Mouse (Mus musculus) bone marrow macrophage, adult 2 months (primary cell): ENCODE measurements around the gene Clec11a. TPM values are rescaled to one million over a fixed set of nuclear protein-coding genes. Genes with fewer than 3 reads are reported as not detected.
A peak's percentile ranks its signal among the peaks of the same experiment; 100 is the strongest.

Experiments
- H3K27ac ChIP-seq: 2 replicates; pipeline ENCODE4 v1.5.1; 2012; ENCODE audit warnings: low read depth, low read length; ENCODE audit not compliant: insufficient read depth
- H3K4me1 ChIP-seq: 2 replicates; pipeline ENCODE4 v1.6.1; 2012; ENCODE audit warnings: low read length; ENCODE audit not compliant: control insufficient read depth, insufficient read depth
- H3K4me3 ChIP-seq: 2 replicates; pipeline ENCODE4 v1.5.1; 2012; ENCODE audit warnings: mild to moderate bottlenecking, low read length, moderate library complexity; ENCODE audit not compliant: insufficient read depth
- CTCF ChIP-seq: IDR thresholded peaks from 2 replicates; pipeline ENCODE4 v1.5.1; 2012; ENCODE audit warnings: low read depth, mild to moderate bottlenecking, low read length, moderate library complexity
- POLR2A ChIP-seq: IDR thresholded peaks from 2 replicates; pipeline ENCODE4 v1.6.1; 2012; ENCODE audit warnings: mild to moderate bottlenecking, low read depth, low read length, borderline replicate concordance
- polyA plus RNA-seq: library from polyadenylated mRNA; stranded (reverse); fragments of >200 nt; gene quantifications from 2 replicates; pipeline ENCODE4 v1.2.4, GENCODE M21; 2012; ENCODE audit not compliant: missing spikeins, insufficient read depth, insufficient read length

Gene Clec11a
- polyA plus RNA-seq, 1 experiment: 0.19 TPM

DNA sequence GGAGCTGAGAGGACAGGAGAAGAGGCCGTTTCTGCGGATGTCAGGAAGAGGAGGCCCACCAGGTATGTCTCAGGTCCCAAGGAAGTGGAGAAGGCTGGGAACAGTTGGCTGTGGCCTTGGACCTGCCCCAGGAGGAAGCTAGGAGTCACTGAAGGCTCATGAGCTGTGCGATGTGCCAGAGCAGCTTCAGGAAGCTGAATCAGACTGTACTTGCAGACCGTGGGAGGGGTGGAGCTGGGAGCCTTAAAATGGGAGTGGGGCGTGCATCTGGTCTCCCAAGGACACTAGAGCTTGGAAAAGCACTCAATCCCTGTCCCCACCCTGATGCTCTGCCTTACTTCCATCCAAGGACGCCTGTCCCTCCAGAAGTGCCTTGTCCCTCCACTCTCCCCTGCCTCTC lies 19.9 kb upstream of the Clec11a start:
- Histone ChIP-seq H3K4me3 (no peak overlapping the region), H3K27ac (no peak overlapping the region), H3K4me1 (no peaks in the 10 kb centered on the region)
- TF ChIP-seq CTCF (no peak), POLR2A (no peak)

DNA sequence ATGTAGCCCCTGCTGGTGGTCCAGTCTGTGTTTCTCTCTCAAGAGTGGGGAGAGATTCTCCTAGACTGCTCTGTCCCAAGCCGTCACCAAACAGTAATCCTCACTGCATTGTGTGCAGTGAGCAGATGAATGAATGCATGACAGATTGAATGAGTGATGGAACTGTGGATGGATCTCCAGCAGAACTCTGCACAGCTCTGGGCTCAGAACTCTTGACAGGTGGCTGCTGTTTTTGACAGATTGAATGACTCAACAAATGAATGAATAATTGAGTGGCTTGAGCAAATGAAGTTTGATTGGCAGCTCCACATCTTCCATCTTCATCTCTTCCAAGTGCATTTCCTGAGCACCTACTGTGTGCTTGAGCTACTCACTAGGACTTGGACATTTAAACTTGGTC lies 15.6 kb upstream of the Clec11a start:
- no peak overlapping the region for H3K4me3 ChIP-seq
- TF ChIP-seq POLR2A: no peak
- TF ChIP-seq CTCF: no peak
- no peak overlapping the region for H3K27ac ChIP-seq
- no peaks in the 10 kb centered on the region for H3K4me1 ChIP-seq

- Histone ChIP-seq H3K4me1 (no peaks in the 10 kb centered on the region), H3K4me3 (no peak overlapping the region), H3K27ac (no peak overlapping the region)
- TF ChIP-seq CTCF (no peak), POLR2A (no peak)
These were observed 14.2 kb upstream of the Clec11a start for GRCm38 (mm10) chr7:44320886-44321285.

GRCm38 (mm10) chr7:44317913-44318312 lies 11.2 kb upstream of the Clec11a start:
- TF ChIP-seq CTCF: no peak; the same call in 1 of the 2 replicates
- TF ChIP-seq POLR2A: no peak
- H3K27ac ChIP-seq: no peak overlapping the region
- no peak overlapping the region for H3K4me3 ChIP-seq
- H3K4me1 ChIP-seq: no peaks in the 10 kb centered on the region

DNA sequence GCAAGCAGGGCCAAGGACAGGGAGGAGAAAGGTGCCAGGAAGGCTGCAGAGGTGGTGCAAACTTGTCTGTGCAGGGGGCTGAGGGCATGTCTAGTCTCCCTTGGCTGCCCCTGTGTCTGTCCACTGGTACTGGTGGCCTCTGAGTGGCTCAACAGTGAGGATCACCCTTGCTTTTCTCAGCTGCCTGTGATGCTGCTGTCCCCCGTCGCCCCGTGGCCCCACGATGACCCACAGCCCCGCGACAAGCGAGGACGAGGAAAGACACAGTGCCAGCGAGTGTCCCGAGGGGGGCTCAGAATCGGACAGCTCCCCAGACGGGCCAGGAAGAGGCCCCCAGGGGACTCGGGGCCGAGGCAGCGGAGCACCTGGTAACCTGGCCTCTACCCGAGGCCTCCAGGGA lies 5.8 kb upstream of the Clec11a start:
- Histone ChIP-seq H3K27ac (no peak overlapping the region), H3K4me3 (no peak overlapping the region), H3K4me1 (peaks cover 3% of the 10 kb centered on the region; the same call in 1 of the 2 replicates)
- no peak for TF ChIP-seq CTCF
- no peak for TF ChIP-seq POLR2A

GRCm38 (mm10) chr7:44311713-44312304 lies 5.1 kb upstream of the Clec11a start:
- Histone ChIP-seq H3K4me3 (no peak overlapping the region), H3K4me1 (peaks cover 3% of the 10 kb centered on the region; the same call in 1 of the 2 replicates), H3K27ac (no peak overlapping the region)
- TF ChIP-seq CTCF (no peak), POLR2A (no peak)

DNA sequence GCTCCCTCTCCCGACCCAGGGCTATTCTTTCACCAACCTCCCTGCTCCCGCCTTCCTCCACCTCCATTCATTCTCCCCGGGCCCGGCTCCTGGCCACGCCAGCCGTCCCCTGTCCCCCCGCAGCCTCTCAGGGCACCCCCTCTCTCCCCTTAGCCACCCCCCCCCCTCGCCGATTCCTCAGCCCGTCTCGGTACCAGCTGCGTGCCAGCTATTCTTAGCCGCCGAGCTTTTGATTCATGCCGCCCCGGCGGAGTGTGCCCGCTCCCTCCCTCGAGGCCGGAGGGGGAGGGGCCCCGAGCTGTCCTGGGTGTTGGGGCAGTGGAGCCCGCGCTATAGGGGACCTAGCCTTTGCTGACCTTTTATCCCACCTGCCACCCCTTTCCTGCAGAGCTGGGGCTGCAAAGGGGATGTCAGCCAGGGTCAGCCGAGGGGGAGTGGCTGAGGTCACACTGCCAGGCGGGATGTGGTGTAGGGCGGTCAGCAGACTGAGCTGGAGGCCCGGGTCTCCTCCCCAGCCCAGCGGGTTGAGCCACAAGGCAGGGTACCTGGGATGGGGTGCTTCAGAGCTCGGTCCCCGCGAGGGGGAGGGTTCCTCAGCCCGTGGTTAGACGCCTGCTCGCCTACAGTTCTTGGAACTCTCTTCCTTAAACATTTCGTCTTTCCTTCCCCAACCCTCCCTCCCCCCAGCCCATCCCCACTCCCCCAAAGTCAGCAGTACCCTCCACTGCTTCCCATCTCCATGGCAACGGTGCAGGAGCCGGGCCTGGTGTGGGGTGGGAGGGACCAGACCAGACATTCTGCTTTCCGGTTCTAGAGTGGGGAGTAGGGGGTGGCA lies 4.4 kb upstream of the Clec11a start:
- Histone ChIP-seq H3K4me3 (peak overlapping the region; percentile 10; the same call in 1 of the 2 replicates), H3K4me1 (peaks cover 3% of the 10 kb centered on the region; the same call in 1 of the 2 replicates), H3K27ac (no peak overlapping the region)
- TF ChIP-seq CTCF: no peak
- TF ChIP-seq POLR2A: no peak

DNA sequence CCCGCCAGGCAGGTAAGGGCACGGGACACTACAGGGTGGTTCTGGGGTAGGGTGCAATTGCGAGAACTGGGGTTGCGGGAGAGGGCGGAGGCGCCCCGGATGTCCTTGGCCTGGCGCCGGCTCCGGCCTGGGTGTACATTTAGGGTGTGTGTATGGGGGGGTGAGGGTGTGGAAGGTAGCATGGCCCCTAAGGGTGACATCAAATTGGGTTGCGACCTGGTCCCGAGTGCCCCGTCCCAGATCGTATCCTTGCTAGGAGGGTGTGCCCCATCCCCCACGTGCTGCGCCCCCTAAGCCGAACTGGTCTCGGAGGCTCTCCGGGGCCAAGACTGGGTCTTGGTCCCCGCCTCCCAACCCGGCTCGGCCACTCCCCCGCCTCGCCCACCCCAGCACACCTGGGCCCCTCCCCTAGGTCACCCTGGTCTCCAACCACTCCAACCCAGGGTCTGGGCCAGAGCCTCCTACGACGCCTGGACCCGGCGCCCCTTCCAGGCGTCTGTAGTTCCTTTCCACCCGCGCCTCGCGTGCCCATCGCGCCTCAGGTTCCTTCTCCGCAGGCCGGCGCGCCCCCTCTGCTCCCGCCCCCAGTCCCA lies 3.7 kb upstream of the Clec11a start:
- H3K27ac ChIP-seq: no peak overlapping the region
- H3K4me3 ChIP-seq: peak overlapping the region; percentile 19; the same call in 1 of the 2 replicates
- TF ChIP-seq CTCF: no peak
- TF ChIP-seq POLR2A: no peak
- peaks cover 7% of the 10 kb centered on the region; the same call in 1 of the 2 replicates for H3K4me1 ChIP-seq

DNA sequence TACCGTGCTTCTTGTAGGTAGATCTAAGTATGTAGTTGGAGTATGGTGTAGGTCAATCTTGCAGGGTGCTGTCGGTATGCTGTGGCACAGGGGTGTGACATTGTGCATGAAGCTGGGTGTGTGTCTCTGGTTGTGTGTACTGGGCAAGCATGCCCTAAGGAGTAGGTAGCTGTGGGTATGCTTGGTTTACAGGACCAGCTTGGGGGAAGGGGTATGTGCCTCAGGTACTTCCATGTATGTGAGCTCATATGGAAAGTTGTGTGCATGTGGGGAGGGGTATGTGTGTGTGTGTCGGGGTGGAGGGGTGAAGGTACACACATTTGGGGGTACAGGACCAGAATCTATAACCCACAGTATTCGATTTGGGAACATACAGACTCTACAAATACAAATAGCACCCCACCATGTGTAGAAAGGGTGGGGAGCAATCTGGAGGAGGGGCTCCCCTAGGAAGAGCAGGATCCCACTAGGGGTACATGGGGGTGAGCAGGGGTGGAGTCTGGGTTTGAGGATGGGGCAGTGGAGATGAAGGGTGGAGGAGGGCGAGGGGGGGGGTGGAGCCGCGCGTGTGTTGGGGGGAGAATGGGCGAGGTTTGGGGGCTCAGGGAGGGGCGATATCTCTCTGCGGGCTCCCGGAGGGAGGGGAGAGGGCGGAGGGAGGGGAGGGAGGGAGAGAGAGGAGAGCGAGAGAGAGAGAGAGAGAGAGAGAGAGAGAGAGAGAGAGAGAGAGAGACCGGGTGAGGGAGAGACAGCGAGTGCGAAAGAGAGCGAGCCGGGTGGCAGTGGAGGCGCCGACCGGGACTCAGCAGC lies 3.0 kb upstream of the Clec11a start, which contains the start of gene Shank1:
Gene Shank1 (plus strand): TSS at position 779 of the 810 bp plus-strand sequence.
- Histone ChIP-seq H3K27ac (no peak within 1 kb of the TSS), H3K4me1 (peaks cover 7% of the 10 kb centered on the region; the same call in 1 of the 2 replicates), H3K4me3 (peak within 1 kb of the TSS; percentile 19; the same call in 1 of the 2 replicates)
- TF ChIP-seq POLR2A: no peak
- no peak for TF ChIP-seq CTCF
